Mouse (Mus musculus) gastrocnemius, adult 18-20 months (tissue): ENCODE measurements around the gene Gm3115. TPM values are rescaled to one million over a fixed set of nuclear protein-coding genes. Genes with fewer than 3 reads are reported as not detected.
"Not testable (repeated sequence)": the region's sequence is repeated elsewhere in the genome, so short reads cannot be mapped to it uniquely, and the experiment has no call there.

Experiments used
- DNase-seq: peaks from one replicate; pipeline ENCODE4 v3.0.0; 2021; ENCODE audit warnings: low spot score
- long read RNA-seq, 2 experiments: library from polyadenylated mRNA; stranded (forward); transcript quantifications; one replicate each; pipeline ENCODE4 v2.0.0; 2021
- total RNA-seq, 2 experiments: library from RNA; stranded (reverse); gene quantifications; 2 replicates each; pipeline ENCODE4 v1.2.3; 2021

The Gm3115 gene
- not detected for total RNA-seq
- long read RNA-seq, experiment 1: 0 reads
- long read RNA-seq, experiment 2: 0 reads

DNA sequence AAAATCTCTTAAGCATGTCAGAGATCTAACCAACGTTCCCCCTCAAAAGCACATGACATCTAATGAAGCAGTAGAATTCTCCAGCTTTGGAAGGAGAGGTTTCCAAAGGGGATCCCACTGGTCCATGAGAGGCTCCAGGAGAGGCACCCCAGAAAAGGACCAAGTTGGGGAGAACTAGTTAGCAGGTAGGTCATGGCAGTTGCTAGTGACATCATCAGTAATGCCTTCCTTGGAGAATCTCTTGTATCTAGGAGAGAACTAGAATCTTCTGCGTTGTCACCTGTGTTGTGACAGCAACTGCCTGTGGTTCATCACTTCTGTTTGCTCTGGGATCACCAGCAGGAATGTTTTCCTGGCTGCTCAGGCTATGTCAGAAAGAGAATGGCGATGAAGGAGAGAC is at the start of gene Gm3115:
Gene Gm3115, plus strand, starts transcription at position 301 of the 400 bp plus-strand sequence.
- DNase-seq: not testable (repeated sequence)

DNA sequence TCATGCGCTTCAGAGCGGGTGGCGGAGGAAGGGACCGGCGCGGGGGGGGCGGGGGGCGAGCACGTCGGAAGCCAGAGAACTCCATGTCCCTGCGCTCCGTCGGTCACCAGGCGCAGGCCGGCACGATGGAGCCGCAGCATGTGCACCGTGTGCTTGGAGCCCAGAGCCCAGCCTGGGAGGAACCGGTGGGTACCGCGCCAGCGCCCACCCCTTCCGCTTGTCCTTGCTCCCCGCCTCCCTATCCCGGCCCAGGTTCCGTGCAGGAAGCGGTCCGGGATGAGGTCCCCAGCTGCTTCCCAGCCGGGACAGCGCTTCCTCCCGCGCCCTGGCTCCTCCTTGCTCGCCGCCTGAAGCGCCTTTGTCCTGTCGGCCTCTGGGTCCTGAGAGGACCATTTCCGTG is 26.5 kb downstream of the Gm3115 start, which contains the start of gene Gm8108:
Gene Gm8108, plus strand, starts transcription at position 101 of the 400 bp plus-strand sequence.
- DNase-seq: not testable (repeated sequence)

DNA sequence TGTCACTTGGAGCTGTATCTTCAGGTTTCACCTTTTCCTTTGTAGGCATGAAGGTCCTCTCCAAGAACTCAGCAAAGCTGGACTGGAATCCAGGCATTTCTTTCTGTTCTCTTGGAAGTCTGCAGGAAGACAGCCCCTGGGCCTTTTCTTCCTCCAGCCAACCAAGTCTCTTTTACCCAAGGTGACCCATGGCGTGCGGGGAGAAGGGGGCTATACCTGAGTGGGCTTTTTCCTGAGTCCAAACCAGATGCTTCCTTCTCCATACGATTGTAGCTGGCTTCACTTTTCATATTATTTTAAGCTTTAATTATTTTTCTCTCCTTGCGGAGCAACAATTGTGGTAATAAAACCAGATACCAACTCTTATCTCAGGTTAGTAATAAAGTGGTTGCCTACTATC is 57.7 kb downstream of the Gm3115 start:
- DNase-seq: not testable (repeated sequence)

Other genes with a start within 250 kb of the Gm3115 start
- gene Gm3033, start 237.9 kb upstream of the Gm3115 start, total RNA-seq: not detected
- gene Gm2916, start 199.9 kb upstream of the Gm3115 start, total RNA-seq: not detected
- not detected for gene Gm3029, start 152.4 kb upstream of the Gm3115 start, total RNA-seq
- gene Gm3095, start 120.6 kb upstream of the Gm3115 start, total RNA-seq: not detected
- not detected for gene Gm3099, start 85.7 kb upstream of the Gm3115 start, total RNA-seq
- under 1 TPM; 0.31 to 0.43 TPM for gene Gm5796, start 60.2 kb upstream of the Gm3115 start, total RNA-seq
- gene Gm8108, start 26.4 kb downstream of the Gm3115 start, total RNA-seq: under 1 TPM; 0.17 to 0.18 TPM
- gene Gm3127, start 80.9 kb downstream of the Gm3115 start, total RNA-seq: not detected
- gene Gm2974, start 98.5 kb downstream of the Gm3115 start, total RNA-seq: not detected
- gene Gm3138, start 165.5 kb downstream of the Gm3115 start, total RNA-seq: not detected
- gene Gm3149, start 233.2 kb downstream of the Gm3115 start, total RNA-seq: not detected